Mouse (Mus musculus) hindbrain, embryonic 15.5 days (tissue): Measurements from ENCODE around the gene Socs4. TPM values are rescaled to one million over a fixed set of nuclear protein-coding genes. Genes with fewer than 3 reads are reported as not detected.

Experiments
- ATAC-seq: fragments of 200-750 bp; cut with Nextera tagmentation; 2 replicates; pipeline ENCODE4 v1.8.0; 2017; ENCODE audit warnings: low read depth, moderate number of reproducible peaks, moderate TSS enrichment; ENCODE audit not compliant: low FRiP score
- H3K27ac ChIP-seq: fragments of 300-500 bp; sonication (generic); replicated peaks from 2 replicates; pipeline ENCODE4 v1.5.1; 2015; ENCODE audit warnings: mild to moderate bottlenecking, inconsistent platforms
- H3K27me3 ChIP-seq: fragments of 300-500 bp; sonication (generic); 2 replicates; pipeline ENCODE4 v1.6.1; 2015; ENCODE audit warnings: control low read depth, inconsistent platforms
- H3K36me3 ChIP-seq: fragments of 300-500 bp; sonication (generic); 2 replicates; pipeline ENCODE4 v1.6.1; 2015; ENCODE audit warnings: control low read depth, inconsistent platforms
- H3K4me1 ChIP-seq: fragments of 300-500 bp; sonication (generic); replicated peaks from 2 replicates; pipeline ENCODE4 v1.6.1; 2015; ENCODE audit warnings: control low read depth, inconsistent platforms
- H3K4me2 ChIP-seq: fragments of 300-500 bp; sonication (generic); 2 replicates; pipeline ENCODE4 v1.6.1; 2015; ENCODE audit warnings: moderate library complexity, mild to moderate bottlenecking, inconsistent platforms
- H3K4me3 ChIP-seq: fragments of 300-500 bp; sonication (generic); 2 replicates; pipeline ENCODE4 v1.5.1; 2015; ENCODE audit warnings: mild to moderate bottlenecking, inconsistent platforms
- H3K9ac ChIP-seq: fragments of 300-500 bp; sonication (generic); 2 replicates; pipeline ENCODE4 v1.6.1; 2015; ENCODE audit warnings: inconsistent platforms
- H3K9me3 ChIP-seq: fragments of 300-500 bp; sonication (generic); 2 replicates; pipeline ENCODE4 v1.6.1; 2016; ENCODE audit warnings: control low read depth, inconsistent platforms
- WGBS: fragments of 180-500 bp; shearing (Covaris S2); methylation state at CpG from one replicate; pipeline ENCODE4 v1.1.7; 2015; 5-methylcytosine and 5-hydroxymethylcytosine counted together
- polyA plus RNA-seq: library from polyadenylated mRNA; unstranded; fragments of >200 nt; fragmentation: Nextera tagmentation; extraction: Ambion mirVana; gene quantifications from 2 replicates; pipeline ENCODE4 v1.2.1, GENCODE M21; 2015

Gene Socs4
- polyA plus RNA-seq, 1 experiment from 2014 or later: 2.3 TPM

DNA sequence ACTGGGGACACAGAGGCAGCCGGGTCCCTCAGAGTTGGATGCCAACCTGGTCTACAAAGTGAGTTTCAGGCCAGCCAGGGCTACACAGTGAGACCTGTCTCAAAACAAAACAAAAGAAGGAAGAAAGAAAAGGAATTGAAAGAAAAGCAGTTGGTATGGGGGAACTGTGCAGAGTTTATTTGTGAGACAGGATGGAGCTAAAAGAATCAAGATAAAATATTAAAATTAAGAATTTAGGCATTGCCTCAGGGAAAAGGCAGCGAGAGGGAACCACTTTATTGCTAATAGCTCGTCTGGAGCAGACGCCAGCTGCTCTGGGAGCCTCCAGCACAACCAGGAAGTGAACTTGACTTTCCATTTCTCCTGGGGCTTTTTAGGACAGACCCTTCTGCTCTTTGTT, 17.4 kb downstream of the Socs4 start:
- no peaks in the 10 kb centered on the region for H3K9me3 ChIP-seq
- no peaks in the 10 kb centered on the region for H3K27me3 ChIP-seq
- H3K9ac ChIP-seq: no peak overlapping the region
- whole genome bisulfite sequencing: 38% methylated on average over 4 of the region's 4 CpGs
- H3K4me1 ChIP-seq: peaks cover 7% of the 10 kb centered on the region
- no peak overlapping the region for H3K4me3 ChIP-seq
- H3K27ac ChIP-seq: no peak overlapping the region
- H3K36me3 ChIP-seq: peaks cover 11% of the 10 kb centered on the region; the same call in 1 of the 2 replicates
- no peak overlapping the region for H3K4me2 ChIP-seq
- no peak for ATAC-seq

DNA sequence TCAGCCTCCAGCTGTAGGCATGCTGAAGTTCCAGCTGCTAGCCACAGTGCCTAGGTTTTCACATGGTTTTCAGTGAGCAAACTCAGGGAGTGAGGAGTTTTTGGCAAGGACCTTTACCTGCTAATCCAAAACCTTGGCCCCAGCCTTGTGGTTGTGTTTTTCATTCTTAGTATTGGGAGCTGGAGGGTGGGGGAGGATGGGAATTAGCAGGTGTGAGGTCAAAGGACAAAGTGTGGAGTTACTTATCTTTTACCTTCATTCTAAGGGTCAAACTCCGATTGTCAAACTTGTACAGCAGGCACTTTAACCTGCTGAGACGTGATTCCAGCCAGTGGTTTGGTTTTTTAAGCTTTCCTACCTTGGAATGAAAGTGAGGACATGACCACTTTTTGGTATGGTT, 19.5 kb downstream of the Socs4 start:
- Histone ChIP-seq H3K27ac (no peak overlapping the region), H3K36me3 (no peaks in the 10 kb centered on the region), H3K4me1 (peaks cover 26% of the 10 kb centered on the region), H3K9ac (no peak overlapping the region), H3K9me3 (no peaks in the 10 kb centered on the region), H3K27me3 (no peaks in the 10 kb centered on the region), H3K4me2 (no peak overlapping the region), H3K4me3 (no peak overlapping the region)
- WGBS: 83% methylated on average over 2 of the region's 2 CpGs
- ATAC-seq: no peak

DNA sequence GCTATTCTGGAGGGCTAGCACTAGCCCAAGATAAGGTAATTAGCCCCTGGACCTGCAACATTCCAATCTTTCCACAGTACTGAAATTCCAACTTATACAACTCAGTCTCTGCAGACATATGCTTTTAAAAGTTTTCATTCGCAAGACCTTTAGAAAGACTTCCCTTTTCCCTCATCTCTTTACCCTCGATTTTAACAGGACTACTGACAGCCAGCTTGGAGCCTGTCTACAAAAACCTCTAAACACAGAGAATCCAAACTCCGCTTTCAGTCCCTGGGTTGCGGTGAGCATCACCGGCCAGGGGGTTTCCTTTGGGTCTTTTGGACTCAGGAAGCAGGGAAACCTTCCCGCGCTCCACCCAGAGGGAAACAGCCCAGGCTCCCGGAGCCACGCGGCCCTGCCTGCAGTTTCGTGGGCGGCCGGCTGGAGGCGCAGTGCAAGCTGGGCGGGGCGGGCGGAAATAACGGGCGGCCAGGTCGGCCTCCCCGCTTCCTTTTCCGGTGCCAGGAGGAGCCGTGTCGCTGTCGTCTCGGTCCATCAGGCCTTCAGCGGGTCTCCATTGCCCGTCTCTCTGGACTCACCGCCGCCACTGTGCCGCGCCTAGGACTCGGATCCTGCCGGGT, 21.2 kb downstream of the Socs4 start, which contains the start of gene Mapk1ip1l:
Mapk1ip1l (plus strand) TSS at position 482 of the 623 bp plus-strand sequence.
- no peaks in the 10 kb centered on the region for H3K36me3 ChIP-seq

DNA sequence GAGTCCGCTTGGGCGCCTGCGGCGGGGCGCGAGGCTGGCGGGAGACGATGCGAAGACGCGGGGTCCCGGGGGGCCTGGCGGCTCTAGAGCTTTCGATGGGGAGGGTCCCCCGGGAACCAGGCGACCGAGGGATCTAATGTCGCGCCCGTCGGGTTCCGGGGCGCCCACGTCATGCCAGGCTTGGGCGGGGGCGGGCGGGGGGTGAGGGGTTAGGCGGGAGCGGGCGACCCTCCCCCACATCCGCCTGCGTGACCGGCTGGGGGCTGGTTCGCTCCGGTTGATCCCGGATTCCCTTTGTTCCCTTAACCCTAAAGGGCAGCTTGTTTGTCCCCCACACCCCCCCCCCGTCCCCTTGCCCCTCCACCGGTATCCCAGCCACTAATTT, 21.7 kb downstream of the Socs4 start:
- Histone ChIP-seq H3K9ac (peak overlapping the region; percentile 96), H3K4me3 (peak overlapping the region; percentile 86), H3K27ac (peak overlapping the region; percentile 99), H3K27me3 (no peaks in the 10 kb centered on the region), H3K4me2 (peak overlapping the region; percentile 68), H3K36me3 (no peaks in the 10 kb centered on the region), H3K4me1 (peaks cover 32% of the 10 kb centered on the region), H3K9me3 (no peaks in the 10 kb centered on the region)
- WGBS: under 1% methylated on average over 32 of the region's 38 CpGs
- peak; percentile 81 for ATAC-seq

More for the DNA sequence above, 21.2 kb downstream of the Socs4 start, which contains the start of gene Mapk1ip1l:
- Histone ChIP-seq H3K27me3 (no peaks in the 10 kb centered on the region), H3K27ac (peak within 1 kb of the TSS; percentile 99), H3K4me3 (peak within 1 kb of the TSS; percentile 86), H3K9ac (peak within 1 kb of the TSS; percentile 96), H3K4me2 (peak within 1 kb of the TSS; percentile 68), H3K9me3 (no peaks in the 10 kb centered on the region), H3K4me1 (peaks cover 27% of the 10 kb centered on the region)
- under 1% methylated on average over 34 of the region's 34 CpGs for WGBS
- peak; percentile 95 for ATAC-seq

DNA sequence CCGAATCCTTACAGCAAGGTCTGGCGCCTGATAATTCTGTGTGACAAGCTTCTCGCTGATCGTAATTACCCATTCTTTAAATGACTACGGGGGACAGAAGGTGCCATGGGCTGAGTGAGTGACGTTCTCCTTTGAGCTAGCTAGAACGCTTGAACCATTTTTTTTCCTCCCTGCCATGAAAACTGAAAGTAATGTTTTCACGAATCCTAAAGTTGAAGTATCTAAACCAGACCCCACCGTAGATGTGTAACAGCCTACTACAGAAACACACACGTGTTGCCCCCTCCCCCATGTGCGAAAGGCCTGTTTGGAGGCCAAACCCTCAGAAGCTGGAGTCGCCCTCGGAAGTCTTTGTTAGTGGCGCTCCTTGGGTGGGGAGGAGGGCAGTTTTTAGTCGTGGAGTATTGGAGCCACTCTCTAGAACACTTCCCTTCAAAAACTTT, 22.1 kb downstream of the Socs4 start:
- Histone ChIP-seq H3K4me1 (peaks cover 34% of the 10 kb centered on the region), H3K4me3 (peak overlapping the region; percentile 86), H3K27ac (peak overlapping the region; percentile 99), H3K9ac (peak overlapping the region; percentile 96), H3K36me3 (no peaks in the 10 kb centered on the region), H3K27me3 (no peaks in the 10 kb centered on the region), H3K9me3 (no peaks in the 10 kb centered on the region), H3K4me2 (peak overlapping the region; percentile 68)
- WGBS: 0% methylated on average over 15 of the region's 15 CpGs
- peak; percentile 49; the same call in 1 of the 2 replicates for ATAC-seq

DNA sequence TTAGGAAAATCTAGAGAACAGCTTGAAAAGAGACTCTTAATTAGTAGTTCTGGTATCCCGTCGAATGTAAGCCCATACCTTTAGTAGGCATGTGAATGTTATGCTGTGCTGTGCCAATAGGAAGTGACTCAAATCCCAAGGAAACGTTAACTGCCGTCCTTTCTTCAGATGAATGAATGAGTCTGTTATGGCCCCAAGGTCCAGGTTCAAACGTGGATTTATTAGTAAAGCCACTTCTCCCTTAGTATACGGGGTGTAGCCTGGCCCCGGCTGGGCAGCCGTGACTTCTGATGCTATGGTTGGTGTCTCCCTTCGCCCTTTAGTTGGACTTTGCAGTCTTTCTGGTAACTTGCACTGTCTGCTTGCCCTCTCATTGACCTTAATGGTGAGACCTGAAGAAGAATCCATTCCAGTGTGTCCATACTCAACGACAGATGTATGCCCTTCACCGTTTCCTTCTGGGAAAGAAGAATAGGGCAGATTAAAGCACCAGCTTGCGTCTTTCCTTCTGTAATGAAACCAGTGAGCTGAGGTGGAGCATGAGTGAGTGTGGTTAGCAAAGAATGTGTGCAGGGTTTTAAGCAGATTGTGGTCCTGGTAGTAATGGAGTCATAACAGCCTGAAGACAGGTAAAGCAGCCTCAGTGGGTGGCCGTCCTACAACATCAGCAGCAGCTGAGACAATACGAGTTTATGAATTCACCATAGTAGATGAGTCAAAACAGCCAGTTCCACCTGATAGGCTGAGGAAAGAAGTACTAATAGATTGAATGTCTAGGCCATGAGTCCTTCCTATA, 26.4 kb downstream of the Socs4 start:
- H3K9me3 ChIP-seq: no peaks in the 10 kb centered on the region
- H3K4me1 ChIP-seq: peaks cover 31% of the 10 kb centered on the region
- H3K27ac ChIP-seq: no peak overlapping the region
- no peak overlapping the region for H3K9ac ChIP-seq
- no peak overlapping the region for H3K4me3 ChIP-seq
- 85% methylated on average over 14 of the region's 14 CpGs for WGBS
- H3K36me3 ChIP-seq: no peaks in the 10 kb centered on the region
- H3K27me3 ChIP-seq: no peaks in the 10 kb centered on the region
- no peak for ATAC-seq
- no peak overlapping the region for H3K4me2 ChIP-seq

DNA sequence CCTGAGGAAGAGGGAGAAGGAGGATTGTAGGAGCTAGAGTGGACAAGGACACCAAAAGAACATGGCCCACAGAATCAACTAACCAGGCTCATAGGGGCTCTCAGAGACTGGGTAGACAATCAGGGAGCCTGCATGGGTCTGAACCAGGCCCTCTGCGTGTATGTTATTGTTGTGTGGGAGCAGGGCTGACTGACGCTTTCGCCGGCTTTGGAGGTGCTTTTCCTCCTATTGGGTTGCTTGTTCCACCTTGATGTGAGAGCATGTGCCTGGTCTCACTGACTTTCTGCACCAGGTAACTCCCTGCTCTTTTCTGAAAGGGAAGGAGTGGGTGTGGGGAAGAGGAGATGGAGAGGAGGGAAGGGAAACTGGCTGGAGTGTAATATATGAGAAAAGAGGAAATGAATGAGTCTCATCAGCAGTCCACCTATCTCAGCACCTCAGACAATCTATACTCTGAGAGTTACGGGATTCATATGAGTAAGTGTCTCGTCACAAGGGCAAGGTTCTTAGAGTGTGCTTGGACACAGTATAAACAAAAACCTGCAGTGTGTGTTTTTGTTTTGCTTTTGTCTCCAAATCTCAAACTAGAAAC, 28.2 kb downstream of the Socs4 start:
- H3K4me1 ChIP-seq: peaks cover 22% of the 10 kb centered on the region
- no peaks in the 10 kb centered on the region for H3K27me3 ChIP-seq
- H3K9ac ChIP-seq: no peak overlapping the region
- ATAC-seq: no peak
- whole genome bisulfite sequencing: 92% methylated on average over 6 of the region's 6 CpGs
- no peak overlapping the region; the same call in 1 of the 2 replicates for H3K27ac ChIP-seq
- H3K4me3 ChIP-seq: no peak overlapping the region
- H3K36me3 ChIP-seq: 0 out of 2 replicates have a peak, but pooled peaks cover under 1% of the 10 kb centered on the region
- no peak overlapping the region for H3K4me2 ChIP-seq
- H3K9me3 ChIP-seq: no peaks in the 10 kb centered on the region

DNA sequence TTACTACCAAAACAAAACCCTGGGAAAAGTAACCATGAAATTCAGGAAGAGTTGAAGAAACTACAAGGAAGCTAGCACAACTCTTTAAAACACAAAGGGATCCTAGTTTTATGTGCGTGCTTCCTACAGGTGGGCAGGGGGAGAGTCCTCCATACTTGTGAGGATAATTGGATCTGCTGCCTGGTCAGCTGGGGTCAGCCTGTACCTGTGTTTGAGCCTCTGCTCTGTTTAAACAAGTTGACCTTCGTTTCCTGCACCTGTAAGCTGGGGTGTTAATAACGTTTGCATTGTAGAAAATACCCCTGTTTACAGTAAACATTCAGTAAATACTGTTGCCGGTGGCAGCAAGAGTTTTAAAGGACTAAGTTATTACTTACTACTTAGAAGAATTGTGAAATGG, 29.2 kb downstream of the Socs4 start:
- Histone ChIP-seq H3K9me3 (no peaks in the 10 kb centered on the region), H3K27me3 (no peaks in the 10 kb centered on the region), H3K4me1 (peaks cover 13% of the 10 kb centered on the region), H3K36me3 (peaks cover 10% of the 10 kb centered on the region), H3K4me2 (no peak overlapping the region), H3K9ac (no peak overlapping the region), H3K4me3 (no peak overlapping the region), H3K27ac (no peak overlapping the region)
- 89% methylated on average over 4 of the region's 4 CpGs for WGBS
- ATAC-seq: no peak

DNA sequence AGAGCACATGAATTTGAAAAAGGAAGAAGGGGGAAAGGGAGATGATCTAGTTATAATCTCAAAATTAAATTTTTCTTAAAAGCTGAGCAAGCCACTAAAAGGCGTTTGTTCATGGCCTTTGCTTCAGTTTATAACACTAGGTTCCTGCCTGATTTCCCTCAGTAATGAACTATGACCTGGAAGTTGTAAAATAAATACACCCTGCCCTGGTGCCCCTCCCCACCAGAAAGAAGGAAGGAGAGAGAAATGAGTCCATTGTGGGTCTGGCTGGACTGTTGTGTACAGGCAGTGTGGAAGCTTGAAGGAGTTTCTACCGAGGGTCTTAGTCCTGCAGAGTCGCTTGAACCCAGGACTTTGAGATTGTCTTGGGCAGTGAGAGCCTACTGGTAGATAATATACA, 30.9 kb downstream of the Socs4 start:
- Histone ChIP-seq H3K27me3 (no peaks in the 10 kb centered on the region), H3K27ac (no peak overlapping the region), H3K4me3 (no peak overlapping the region), H3K36me3 (peaks cover 24% of the 10 kb centered on the region), H3K9me3 (no peaks in the 10 kb centered on the region), H3K9ac (no peak overlapping the region), H3K4me2 (no peak overlapping the region), H3K4me1 (peaks cover 11% of the 10 kb centered on the region; the same call in 1 of the 2 replicates)
- ATAC-seq: no peak
- WGBS: 90% methylated on average over 3 of the region's 3 CpGs

DNA sequence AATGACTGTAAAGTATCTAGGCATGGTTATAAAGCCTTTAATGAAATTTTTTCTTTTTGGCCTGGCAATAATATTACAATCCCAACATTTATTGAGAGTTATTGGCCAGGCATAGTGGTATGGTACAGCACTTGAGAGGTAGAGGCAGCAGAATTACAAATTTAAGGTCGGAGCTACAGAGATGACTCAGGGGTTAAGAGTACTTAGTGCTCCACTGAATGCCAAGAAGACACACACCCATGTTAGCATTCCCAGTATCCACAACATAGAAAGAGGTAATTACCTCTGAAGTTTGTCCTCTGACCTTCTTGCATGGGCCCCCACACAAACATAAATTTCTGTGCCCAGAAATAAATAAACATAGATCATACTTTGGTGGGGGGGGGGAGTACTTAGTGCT, 32.3 kb downstream of the Socs4 start:
- Histone ChIP-seq H3K4me1 (0 out of 2 replicates have a peak, but pooled peaks cover 3% of the 10 kb centered on the region), H3K9ac (no peak overlapping the region), H3K36me3 (peaks cover 28% of the 10 kb centered on the region), H3K27ac (no peak overlapping the region), H3K4me2 (no peak overlapping the region), H3K4me3 (no peak overlapping the region), H3K27me3 (no peaks in the 10 kb centered on the region), H3K9me3 (no peaks in the 10 kb centered on the region)
- 97% methylated on average over 1 of the region's 1 CpGs for WGBS
- ATAC-seq: no peak

DNA sequence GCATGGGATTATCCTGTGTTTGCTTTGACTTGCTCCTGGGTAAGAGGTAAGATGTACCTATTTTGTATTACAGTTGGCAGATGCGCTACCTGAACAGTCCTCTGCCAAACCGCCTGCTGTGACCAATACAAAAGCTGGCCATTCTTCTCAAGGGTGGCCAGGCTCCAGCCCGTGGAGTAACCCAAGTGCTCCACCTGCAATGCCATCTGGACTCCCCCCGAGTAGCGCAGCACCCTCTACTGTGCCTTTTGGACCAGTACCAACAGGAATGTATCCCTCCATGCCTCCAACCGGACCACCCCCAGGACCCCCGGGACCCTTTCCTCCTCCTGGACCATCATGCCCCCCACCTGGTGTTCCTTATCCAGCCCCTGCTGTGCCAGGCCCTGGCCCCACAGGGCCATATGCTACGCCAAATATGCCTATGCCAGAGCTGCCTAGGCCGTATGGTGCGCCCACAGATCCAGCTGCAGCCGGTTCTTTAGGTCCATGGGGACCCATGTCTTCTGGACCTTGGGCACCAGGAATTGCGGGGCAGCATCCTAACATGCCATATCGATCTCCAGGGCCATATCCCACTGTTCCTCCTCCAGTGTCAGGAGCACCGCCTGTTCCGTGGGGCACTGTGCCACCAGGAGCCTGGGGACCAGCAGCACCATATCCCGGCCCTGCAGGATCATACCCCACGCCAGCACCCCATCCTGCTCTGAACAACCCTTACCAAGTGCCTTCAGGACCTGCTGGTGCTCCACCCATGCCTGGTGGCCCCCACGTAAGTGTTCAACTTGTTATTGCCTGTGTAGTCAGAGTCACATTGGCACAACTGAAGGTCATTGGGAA, 33.8 kb downstream of the Socs4 start:
- Histone ChIP-seq H3K27me3 (no peaks in the 10 kb centered on the region), H3K4me2 (no peak overlapping the region), H3K9me3 (no peaks in the 10 kb centered on the region), H3K36me3 (peaks cover 30% of the 10 kb centered on the region), H3K4me3 (no peak overlapping the region), H3K9ac (no peak overlapping the region), H3K27ac (no peak overlapping the region), H3K4me1 (no peaks in the 10 kb centered on the region)
- 0 out of 2 replicates have a peak, but pooled peaks have one; percentile 27 for ATAC-seq
- WGBS: 90% methylated on average over 18 of the region's 18 CpGs
